ENCODE assay signal across 8 mouse cellular contexts in the genomic region with DNA sequence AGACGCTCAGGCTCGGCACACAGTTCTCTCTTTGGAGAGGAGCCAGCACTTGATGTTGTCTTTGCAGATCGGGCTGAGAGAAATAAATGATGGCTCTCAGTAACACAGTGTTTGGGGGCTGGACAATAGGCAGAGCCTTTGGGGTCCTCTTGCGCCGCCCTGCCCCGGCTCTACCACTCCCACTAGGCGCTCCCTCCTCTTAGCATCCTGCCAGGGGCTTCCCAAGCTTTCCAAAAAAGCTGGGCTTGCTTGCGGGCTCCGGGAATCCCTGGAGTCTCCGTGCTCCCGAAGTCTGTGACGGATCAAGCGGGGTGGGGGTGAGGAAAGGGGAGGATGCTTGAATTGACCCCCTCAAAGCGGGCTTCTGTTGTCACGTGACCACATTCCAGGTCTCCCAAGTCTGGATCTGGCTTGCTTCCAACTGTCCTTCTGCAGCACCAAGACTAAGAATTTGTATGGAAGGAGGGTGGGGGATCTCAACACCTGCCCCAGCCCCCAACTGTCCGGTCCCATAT. TPM values are rescaled to one million over a fixed set of nuclear protein-coding genes. Genes with fewer than 3 reads are reported as not detected.
DNase-seq lines count a peak whose midpoint lies in the region; ATAC-seq and TF ChIP-seq lines count a peak whose summit lies in the region.

Gene Fkbp5 (minus strand): TSS at position 87 of the 515 bp plus-strand sequence.

- ATAC-seq in limb, embryonic 15.5 days (ENCODE audit: insufficient number of reproducible peaks, low FRiP score, low TSS enrichment, low read depth): peak; percentile 33
- ATAC-seq in midbrain, embryonic 14.5 days (ENCODE audit: low FRiP score, low TSS enrichment): peak; percentile 47
- peak; percentile 30; the same call in 1 of the 2 replicates for ATAC-seq in stomach, postnatal 0 days (ENCODE audit: low FRiP score, low TSS enrichment)

- peak within 1 kb of the TSS; percentile 85 for H3K9ac ChIP-seq in heart, adult 2 months (ENCODE audit: low read depth, low read length)
- peak within 1 kb of the TSS; percentile 56 for H3K9ac ChIP-seq in limb, embryonic 15.5 days
- peak within 1 kb of the TSS; percentile 47 for H3K9ac ChIP-seq in midbrain, embryonic 14.5 days (replicated peaks; ENCODE audit: low read length)
- H3K9ac ChIP-seq in stomach, postnatal 0 days (ENCODE audit: low read length): peak within 1 kb of the TSS; percentile 72

- TF ChIP-seq POLR2A in heart, adult 2 months (IDR thresholded peaks at IDR 0.05; ENCODE audit: insufficient read depth, low read depth, low read length): peak; percentile 77
- TF ChIP-seq POLR2A in kidney, adult 2 months (IDR thresholded peaks at IDR 0.05; ENCODE audit: low read depth, low read length): no peak

- H3K4me3 ChIP-seq in heart, adult 2 months: peak within 1 kb of the TSS; percentile 71
- peak within 1 kb of the TSS; percentile 72 for H3K4me3 ChIP-seq in kidney, adult 2 months (ENCODE audit: insufficient read depth, low read depth, low read length)
- H3K4me3 ChIP-seq in limb, embryonic 15.5 days: peak within 1 kb of the TSS; percentile 49
- H3K4me3 ChIP-seq in midbrain, embryonic 14.5 days (replicated peaks; ENCODE audit: low read depth, low read length): peak within 1 kb of the TSS; percentile 39
- peak within 1 kb of the TSS; percentile 41 for H3K4me3 ChIP-seq in stomach, postnatal 0 days (ENCODE audit: low read depth, low read length)

- TF ChIP-seq CTCF in heart, adult 2 months (IDR thresholded peaks at IDR 0.05): no peak
- TF ChIP-seq CTCF in kidney, adult 2 months (conservative IDR thresholded peaks at IDR 0.05; ENCODE audit: insufficient read depth, insufficient read length, low read depth, low read length): no peak
- no peak for TF ChIP-seq CTCF in stomach, postnatal 0 days (IDR thresholded peaks at IDR 0.05; ENCODE audit: low read depth)

- peak within 1 kb of the TSS; percentile 96 for H3K4me2 ChIP-seq in limb, embryonic 15.5 days
- H3K4me2 ChIP-seq in midbrain, embryonic 14.5 days (ENCODE audit: low read length): peak within 1 kb of the TSS; percentile 70
- H3K4me2 ChIP-seq in stomach, postnatal 0 days (replicated peaks; ENCODE audit: low read depth): peak within 1 kb of the TSS; percentile 68

- peaks cover 27% of the 10 kb centered on the region for H3K4me1 ChIP-seq in heart, adult 2 months (ENCODE audit: control insufficient read depth, insufficient read depth, low read length)
- peaks cover 55% of the 10 kb centered on the region for H3K4me1 ChIP-seq in kidney, adult 2 months (ENCODE audit: control insufficient read depth, insufficient read depth, low read length)
- H3K4me1 ChIP-seq in limb, embryonic 15.5 days: peaks cover 51% of the 10 kb centered on the region
- H3K4me1 ChIP-seq in midbrain, embryonic 14.5 days (ENCODE audit: control insufficient read depth, insufficient read depth, low read length): peaks cover 11% of the 10 kb centered on the region
- H3K4me1 ChIP-seq in stomach, postnatal 0 days (replicated peaks; ENCODE audit: control insufficient read depth, insufficient read depth): peaks cover 20% of the 10 kb centered on the region

- H3K9me3 ChIP-seq in limb, embryonic 15.5 days: no peaks in the 10 kb centered on the region
- H3K9me3 ChIP-seq in midbrain, embryonic 14.5 days (ENCODE audit: control insufficient read depth, low read length): no peaks in the 10 kb centered on the region
- H3K9me3 ChIP-seq in stomach, postnatal 0 days (ENCODE audit: control insufficient read depth, low read length): no peaks in the 10 kb centered on the region

- WGBS in heart, adult 2 months: 13% methylated on average over 16 of the region's 16 CpGs
- 15% methylated on average over 16 of the region's 16 CpGs for WGBS in kidney, adult 2 months
- 4% methylated on average over 16 of the region's 16 CpGs for WGBS in limb, embryonic 15.5 days
- 2% methylated on average over 16 of the region's 16 CpGs for WGBS in midbrain, embryonic 14.5 days
- WGBS in stomach, postnatal 0 days: 3% methylated on average over 16 of the region's 16 CpGs

- peak in 1 of 2 experiments; percentile 57 for DNase-seq in frontal cortex, adult 2 months (ENCODE audit: extremely low spot score in 1 of 2, low spot score in 1 of 2)
- DNase-seq in frontal cortex, postnatal 25 days (ENCODE audit: low spot score in 2 of 2): no peak
- DNase-seq in embryo, embryonic 11 days: peak; percentile 64
- DNase-seq in heart, adult 2 months: peak; percentile 89
- DNase-seq in kidney, adult 2 months: peak; percentile 91
- peak; percentile 82 for DNase-seq in midbrain, embryonic 14.5 days
- DNase-seq in stomach, postnatal 0 days (ENCODE audit: low spot score): peak; percentile 73

- intact Hi-C loops in heart, adult 2 months (cut with DNase I): no loop called here

- H3K36me3 ChIP-seq in heart, adult 2 months (ENCODE audit: control insufficient read depth, insufficient read depth, low read length): no peaks in the 10 kb centered on the region; the same call in 1 of the 2 replicates
- no peaks in the 10 kb centered on the region for H3K36me3 ChIP-seq in kidney, adult 2 months (ENCODE audit: control insufficient read depth, insufficient read depth, low read length)
- no peaks in the 10 kb centered on the region for H3K36me3 ChIP-seq in limb, embryonic 15.5 days
- no peaks in the 10 kb centered on the region for H3K36me3 ChIP-seq in midbrain, embryonic 14.5 days (ENCODE audit: control insufficient read depth, insufficient read depth, low read length)
- H3K36me3 ChIP-seq in stomach, postnatal 0 days (ENCODE audit: control insufficient read depth, insufficient read depth, low read length): no peaks in the 10 kb centered on the region

- H3K79me2 ChIP-seq in heart, adult 2 months (replicated peaks; ENCODE audit: control insufficient read depth, insufficient read depth, low read length): no peaks in the 10 kb centered on the region

- TF ChIP-seq EP300 in heart, adult 2 months (IDR thresholded peaks at IDR 0.05; ENCODE audit: insufficient read depth, low read depth, low read length): no peak; the same call in 1 of the 2 replicates
- TF ChIP-seq EP300 in stomach, postnatal 0 days (optimal IDR thresholded peaks at IDR 0.05): no peak

- H3K27ac ChIP-seq in heart, adult 2 months: peak within 1 kb of the TSS; percentile 97
- H3K27ac ChIP-seq in kidney, adult 2 months (ENCODE audit: insufficient read depth, low read depth, low read length): peak within 1 kb of the TSS; percentile 98
- H3K27ac ChIP-seq in limb, embryonic 15.5 days: peak within 1 kb of the TSS; percentile 89
- peak within 1 kb of the TSS; percentile 43; the same call in 1 of the 2 replicates for H3K27ac ChIP-seq in midbrain, embryonic 14.5 days (replicated peaks; ENCODE audit: low read depth, low read length)
- peak within 1 kb of the TSS; percentile 97 for H3K27ac ChIP-seq in stomach, postnatal 0 days (replicated peaks)

- no peaks in the 10 kb centered on the region for H3K27me3 ChIP-seq in heart, adult 2 months (ENCODE audit: control insufficient read depth, insufficient read depth, low read length)
- no peaks in the 10 kb centered on the region for H3K27me3 ChIP-seq in kidney, adult 2 months (replicated peaks; ENCODE audit: control insufficient read depth, insufficient read depth, low read length)
- no peaks in the 10 kb centered on the region for H3K27me3 ChIP-seq in limb, embryonic 15.5 days
- H3K27me3 ChIP-seq in midbrain, embryonic 14.5 days (ENCODE audit: control insufficient read depth, insufficient read depth, low read length): peaks cover 18% of the 10 kb centered on the region; the same call in 1 of the 2 replicates
- H3K27me3 ChIP-seq in stomach, postnatal 0 days (ENCODE audit: control insufficient read depth, insufficient read depth, low read length): no peaks in the 10 kb centered on the region

RNA-seq across cellular contexts. Expression of gene Fkbp5, which starts in this region (rescaled TPM):
- polyA plus RNA-seq in frontal cortex, adult 2 months (2012; rRNA removed): 16.3 and 18.9 TPM in 2 replicates
- 10 to 100 TPM; 63.3 to 70.2 TPM for total RNA-seq in heart, adult 2 months (2021)
- polyA plus RNA-seq in heart, adult 2 months (2012; rRNA removed): 7.8 and 8.5 TPM in 2 replicates
- polyA plus RNA-seq in kidney, adult 2 months (2012; rRNA removed): 13.4 and 14.3 TPM in 2 replicates
- 29.8 and 42.1 TPM in 2 replicates for polyA plus RNA-seq in limb, embryonic 15.5 days (2015; fragmentation: Nextera tagmentation; extraction: Ambion mirVana)
- polyA plus RNA-seq in midbrain, embryonic 14.5 days (2014; fragmentation: Nextera tagmentation; extraction: Ambion mirVana): 11.6 and 22.2 TPM in 2 replicates
- polyA plus RNA-seq in stomach, postnatal 0 days (2015; fragmentation: Nextera tagmentation; extraction: Ambion mirVana): 9.2 and 11.8 TPM in 2 replicates

Comparison
In these comparisons a context has a peak if more than half of its experiments do, and no peak if none do; other contexts are left out.
1. DNase-seq: peak in embryo, embryonic 11 days (single experiment), heart, adult 2 months (2 of 2), kidney, adult 2 months (single experiment), midbrain, embryonic 14.5 days (single experiment) and stomach, postnatal 0 days (single experiment); none in frontal cortex, postnatal 25 days (0 of 2).
2. H3K27ac ChIP-seq: peak in every context shown above with its lines; median percentile 98 in kidney, adult 2 months; 97 in heart, adult 2 months; 97 in stomach, postnatal 0 days; 89 in limb, embryonic 15.5 days; 43 in midbrain, embryonic 14.5 days.
3. Peak in every context shown above with its lines, with median percentiles within 50 percentile points of each other: H3K4me3 ChIP-seq, H3K9ac ChIP-seq, ATAC-seq and H3K4me2 ChIP-seq.